Mouse (Mus musculus) left cerebral cortex, postnatal 4 days (tissue): ENCODE measurements around the gene Disp2. TPM values are rescaled to one million over a fixed set of nuclear protein-coding genes. Genes with fewer than 3 reads are reported as not detected.

Experiments used
- DNase-seq: peaks from one replicate; pipeline ENCODE4 v3.0.0-alpha.2; 2022
- intact Hi-C: fragments of 180-260 bp; cut with DNase I; formaldehyde crosslinking; loops from one replicate; pipeline ENCODE4 v1.15.1; 2025
- total RNA-seq, 2 experiments: library from RNA; stranded (reverse); gene quantifications; 2 replicates each; pipeline ENCODE4 v1.2.3; 2021

Disp2 gene
- total RNA-seq, 2 experiments from 2014 or later = 109 to 128 TPM

DNA sequence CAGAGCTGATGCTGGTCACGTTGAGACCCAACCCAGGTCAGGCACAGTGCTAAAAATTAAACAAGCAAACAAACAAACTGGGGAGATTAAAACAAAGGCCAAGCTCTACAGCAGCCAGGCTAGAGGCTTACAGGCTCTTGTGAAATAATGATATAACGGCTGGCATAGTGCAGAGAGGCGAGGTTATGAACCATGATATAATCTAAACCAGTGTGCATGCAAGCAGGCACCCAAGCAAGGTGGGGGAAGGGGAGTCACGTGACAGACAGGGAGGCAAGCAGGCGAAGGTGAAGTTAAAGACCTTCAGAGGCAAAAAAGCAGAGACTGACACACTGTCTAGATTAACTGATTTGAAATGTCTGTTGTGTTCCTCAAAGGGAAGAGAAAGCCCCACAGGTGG, 3.6 kb downstream of the Disp2 start:
- intact Hi-C loops = no loop called here
- no peak for DNase-seq

DNA sequence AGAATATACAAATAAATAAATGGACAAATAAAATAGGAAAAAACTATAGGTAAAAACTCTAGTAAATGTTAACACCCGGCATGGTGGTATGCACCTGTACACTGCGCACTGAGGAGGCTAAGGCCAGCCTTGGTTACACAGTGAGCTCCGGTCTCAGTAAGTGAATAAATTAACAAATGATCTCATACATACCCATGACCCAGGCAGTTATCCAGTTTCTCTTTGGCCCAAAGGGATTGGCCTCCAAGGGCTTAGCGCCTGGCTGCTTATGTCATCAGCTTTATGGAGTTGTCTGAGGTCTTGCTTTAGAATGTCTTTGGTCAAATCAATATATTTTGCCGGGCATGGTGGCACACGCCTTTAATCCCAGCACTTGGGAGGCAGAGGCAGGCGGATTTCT, 4.1 kb downstream of the Disp2 start:
- no peak for DNase-seq
- intact Hi-C loops = no loop called here

GRCm38 (mm10) chr2:118786525-118786924, 7.0 kb downstream of the Disp2 start:
- no peak for DNase-seq
- intact Hi-C loops = no loop called here

DNA sequence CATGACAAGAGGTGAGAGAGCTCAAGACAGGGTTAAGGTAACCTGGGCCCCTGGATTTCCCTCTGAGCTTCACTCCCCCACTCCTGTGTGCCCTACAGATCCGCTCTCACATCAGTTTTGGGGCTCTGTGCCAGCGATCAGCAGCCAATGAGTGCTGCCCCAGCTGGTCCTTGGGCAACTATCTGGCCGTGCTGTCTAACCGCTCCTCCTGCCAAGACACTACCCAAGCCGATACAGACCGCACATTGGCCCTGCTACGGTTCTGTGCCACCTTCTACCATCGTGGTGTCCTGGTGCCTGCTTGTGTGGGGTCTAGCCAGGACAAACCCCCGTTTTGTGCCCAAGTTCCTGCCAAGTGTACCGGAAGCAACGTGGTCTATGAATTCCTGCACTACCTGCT, 10.0 kb downstream of the Disp2 start:
- peak; percentile 93 for DNase-seq

DNA sequence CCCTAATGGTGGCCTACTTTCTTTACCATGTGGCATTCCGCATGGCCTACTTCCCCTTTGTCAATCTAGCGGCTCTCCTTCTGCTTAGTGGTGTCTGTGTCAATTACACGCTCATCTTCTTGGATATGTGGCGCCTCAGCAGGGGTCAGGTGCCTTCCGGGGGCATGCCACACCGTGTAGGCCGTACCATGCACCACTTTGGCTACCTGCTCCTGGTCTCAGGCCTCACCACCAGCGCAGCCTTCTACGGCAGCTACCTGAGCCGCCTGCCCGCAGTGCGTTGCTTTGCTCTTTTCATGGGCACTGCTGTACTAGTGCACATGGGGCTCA, 10.7 kb downstream of the Disp2 start:
- no peak for DNase-seq
- intact Hi-C loops = no loop called here

More for the DNA sequence above, 10.0 kb downstream of the Disp2 start:
- intact Hi-C loops = no loop called here

- peak; percentile 92 for DNase-seq
- intact Hi-C loops = no loop called here
Observed at GRCm38 (mm10) chr2:118790551-118791525, 11.3 kb downstream of the Disp2 start.

DNA sequence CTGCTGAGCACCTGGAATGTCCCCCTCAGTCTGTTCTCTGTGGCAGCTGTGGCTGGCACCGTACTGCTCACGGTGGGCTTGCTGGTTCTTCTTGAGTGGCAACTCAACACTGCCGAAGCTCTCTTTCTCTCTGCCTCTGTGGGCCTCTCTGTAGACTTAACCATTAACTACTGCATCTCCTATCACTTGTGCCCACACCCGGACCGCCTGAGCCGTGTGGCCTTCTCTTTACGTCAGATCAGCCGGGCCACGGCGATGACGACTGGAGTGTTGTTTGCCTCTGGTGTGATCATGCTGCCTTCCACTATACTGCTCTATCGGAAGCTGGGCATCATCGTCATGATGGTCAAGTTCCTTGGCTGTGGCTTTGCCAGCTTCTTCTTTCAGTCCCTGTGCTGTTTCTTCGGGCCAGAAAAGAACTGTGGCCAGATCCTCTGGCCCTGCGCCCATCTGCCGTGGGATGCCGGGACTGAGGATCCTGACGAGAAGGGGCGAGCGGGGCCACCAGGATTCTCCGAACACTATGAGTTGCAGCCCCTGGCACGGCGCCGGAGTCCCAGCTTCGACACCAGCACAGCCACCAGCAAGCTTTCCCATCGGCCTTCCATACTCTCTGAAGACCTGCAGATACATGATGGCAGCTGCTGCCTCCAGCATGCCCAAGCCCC, 12.2 kb downstream of the Disp2 start:
- intact Hi-C loops = no loop called here
- peak; percentile 49 for DNase-seq

GRCm38 (mm10) chr2:118792259-118792613, 12.7 kb downstream of the Disp2 start:
- DNase-seq = no peak
- intact Hi-C loops = no loop called here

DNA sequence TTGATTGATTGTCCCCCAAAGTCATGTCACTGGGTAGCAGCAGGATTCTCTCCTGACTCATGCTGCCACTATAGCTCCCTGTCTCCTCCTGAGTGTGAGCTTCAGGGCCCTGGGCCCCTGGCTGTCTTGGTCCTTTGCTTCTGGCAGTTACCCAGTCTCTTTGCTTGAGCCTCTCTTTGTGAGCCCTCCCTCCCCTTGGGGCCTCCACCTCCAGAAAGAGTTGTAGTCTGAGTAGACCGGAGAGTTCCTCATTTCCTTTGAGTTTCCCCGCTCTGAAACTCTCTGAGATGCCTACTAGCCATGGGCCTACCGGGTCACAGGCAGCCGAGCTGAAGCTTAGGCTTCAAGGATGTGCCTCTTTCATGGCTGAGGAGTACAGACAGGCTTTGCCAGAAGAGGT, 14.1 kb downstream of the Disp2 start:
- intact Hi-C loops = no loop called here

DNA sequence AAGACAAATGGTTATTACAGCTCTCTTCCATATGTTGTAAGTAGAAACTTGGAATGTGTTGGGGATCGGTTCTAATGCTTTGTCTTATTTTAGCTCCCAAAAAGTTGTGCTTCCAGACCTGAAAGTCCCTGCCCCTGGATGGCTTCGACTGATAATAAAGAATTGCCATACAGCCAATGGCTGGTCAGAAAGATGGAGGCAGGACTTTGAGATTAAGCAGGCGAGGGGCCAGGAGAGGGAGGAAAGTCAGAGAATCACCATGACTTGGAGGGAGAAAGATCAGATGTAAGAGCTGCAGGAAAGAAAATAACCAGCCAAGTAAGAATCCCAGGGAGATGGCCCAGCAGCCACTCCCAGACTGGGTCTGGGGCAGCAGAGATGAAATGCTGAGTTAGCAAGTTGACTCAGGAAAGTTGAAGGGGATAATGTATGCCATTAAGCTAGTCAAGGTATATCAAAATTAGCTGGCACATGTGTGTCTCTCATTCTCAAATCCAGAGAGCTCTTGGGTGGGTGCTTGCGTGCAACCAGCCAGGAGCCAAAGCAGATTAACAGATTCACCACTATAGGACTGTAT, 23.1 kb downstream of the Disp2 start:
- DNase-seq = no peak
- intact Hi-C loops = no loop called here

More for the DNA sequence above, 14.1 kb downstream of the Disp2 start:
- DNase-seq = no peak

DNA sequence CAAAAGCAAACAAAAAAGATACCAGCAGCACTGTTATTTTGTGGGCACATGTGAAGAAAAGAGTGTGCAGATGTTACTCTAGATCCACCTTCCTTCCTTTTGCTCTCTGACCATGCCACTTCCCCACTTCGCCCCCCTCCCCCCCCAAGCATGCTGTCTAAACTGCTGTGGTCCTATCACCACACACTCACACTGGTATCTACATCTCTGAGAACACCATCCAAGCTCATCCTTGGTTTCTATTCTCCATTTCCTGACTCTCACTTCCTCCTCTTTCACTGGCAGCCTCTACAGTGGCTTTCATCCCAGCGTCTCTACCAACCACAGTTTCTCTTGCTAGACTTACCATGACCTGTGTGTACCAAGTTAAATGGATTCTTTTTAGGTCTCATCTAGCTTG, 25.0 kb downstream of the Disp2 start:
- no peak for DNase-seq
- intact Hi-C loops = no loop called here

DNA sequence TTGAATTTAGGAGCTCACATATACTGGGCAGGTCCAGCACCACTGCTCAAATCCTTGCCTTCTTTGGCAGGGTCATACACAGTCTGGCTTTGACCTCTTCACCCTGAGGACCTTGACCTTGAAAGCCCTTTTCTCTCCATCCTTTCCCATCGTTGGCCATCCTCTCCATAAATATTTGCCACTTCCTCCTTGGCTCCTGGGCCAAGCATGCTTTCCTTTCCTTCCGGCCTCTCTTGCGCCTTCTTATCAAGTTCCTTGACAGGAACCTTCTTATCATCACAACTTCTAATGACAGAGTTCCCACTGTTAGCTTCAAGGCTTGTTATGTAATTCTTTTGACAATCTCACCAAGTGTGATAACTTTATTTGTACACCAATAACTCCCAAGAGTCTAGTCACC, 25.6 kb downstream of the Disp2 start:
- no peak for DNase-seq
- intact Hi-C loops = no loop called here

GRCm38 (mm10) chr2:118805756-118806155, 26.2 kb downstream of the Disp2 start:
- intact Hi-C loops = no loop called here
- no peak for DNase-seq

DNA sequence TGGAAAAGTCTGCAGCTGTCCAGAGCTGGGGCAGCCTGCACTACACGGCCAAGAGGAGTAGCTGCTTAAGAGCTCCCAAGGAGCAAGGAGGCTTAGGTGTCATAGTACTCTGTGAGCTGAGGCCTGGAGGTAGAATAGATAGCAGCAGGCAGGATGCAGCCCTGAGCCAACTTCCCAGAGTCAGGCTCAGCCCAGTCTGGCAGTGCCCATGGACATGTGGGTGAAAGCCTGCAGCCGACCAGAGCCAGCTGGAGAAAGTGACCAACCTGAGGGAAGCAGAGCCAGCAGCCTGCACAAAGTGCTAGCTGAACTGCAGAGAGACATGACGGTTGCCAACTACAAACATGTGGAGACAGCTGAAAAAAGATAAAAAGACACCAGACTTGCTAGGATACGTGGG, 27.3 kb downstream of the Disp2 start:
- intact Hi-C loops = no loop called here
- peak; percentile 50 for DNase-seq

- DNase-seq = no peak
- intact Hi-C loops = no loop called here
Observed at GRCm38 (mm10) chr2:118810861-118811260, 31.3 kb downstream of the Disp2 start.

GRCm38 (mm10) chr2:118812724-118813123, 33.2 kb downstream of the Disp2 start:
- intact Hi-C loops = no loop called here
- no peak for DNase-seq

DNA sequence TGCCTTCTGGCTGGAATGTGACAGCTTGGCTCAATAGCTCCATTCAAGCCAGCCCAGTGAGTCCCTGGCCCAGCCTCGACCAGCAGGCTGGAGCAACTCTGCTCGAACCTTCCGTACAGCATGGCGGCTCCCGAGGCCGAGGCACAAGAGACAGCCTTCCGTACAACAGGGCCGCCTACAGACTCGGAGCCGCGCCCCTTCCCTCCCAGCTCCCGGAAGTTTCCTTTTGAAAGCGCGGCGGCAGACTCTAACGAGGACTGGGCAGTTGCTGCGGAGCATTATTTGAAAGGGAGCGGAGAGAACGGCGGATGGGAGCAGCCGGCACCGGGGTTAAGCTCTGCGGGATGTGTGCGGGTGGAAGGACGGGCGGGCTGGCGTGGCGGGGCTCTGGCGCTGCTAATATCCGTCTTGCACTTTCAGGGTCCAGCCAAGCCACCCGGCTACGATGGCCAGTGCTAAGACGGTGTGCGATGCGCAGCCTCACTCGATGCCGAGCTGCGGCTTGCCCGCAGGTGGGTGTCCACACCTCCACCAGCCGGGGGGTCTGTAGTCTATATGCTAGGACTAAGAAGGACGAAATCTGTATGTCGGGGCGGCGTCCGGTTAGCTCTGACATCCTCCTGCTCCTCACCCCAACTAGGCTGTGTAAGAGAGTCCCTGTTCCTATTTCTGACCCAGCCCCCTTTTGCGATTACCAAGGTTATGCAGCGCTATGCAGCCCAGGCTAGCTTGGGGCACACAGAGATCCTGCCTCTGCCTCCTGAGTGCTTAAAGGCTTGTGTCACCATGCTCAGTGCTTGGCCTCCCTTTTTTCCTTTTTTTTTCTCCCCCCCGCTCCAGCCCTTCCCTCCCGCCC, 34.7 kb downstream of the Disp2 start, which contains the start of gene Knstrn:
Gene Knstrn, plus strand, starts transcription at position 23 of the 856 bp plus-strand sequence.
- DNase-seq = peak; percentile 93
- intact Hi-C loops = no loop called here

GRCm38 (mm10) chr2:118822800-118823199, 43.3 kb downstream of the Disp2 start:
- no peak for DNase-seq
- intact Hi-C loops = no loop called here

- DNase-seq = no peak
- intact Hi-C loops = no loop called here
Observed at GRCm38 (mm10) chr2:118824396-118824795, 44.9 kb downstream of the Disp2 start.

DNA sequence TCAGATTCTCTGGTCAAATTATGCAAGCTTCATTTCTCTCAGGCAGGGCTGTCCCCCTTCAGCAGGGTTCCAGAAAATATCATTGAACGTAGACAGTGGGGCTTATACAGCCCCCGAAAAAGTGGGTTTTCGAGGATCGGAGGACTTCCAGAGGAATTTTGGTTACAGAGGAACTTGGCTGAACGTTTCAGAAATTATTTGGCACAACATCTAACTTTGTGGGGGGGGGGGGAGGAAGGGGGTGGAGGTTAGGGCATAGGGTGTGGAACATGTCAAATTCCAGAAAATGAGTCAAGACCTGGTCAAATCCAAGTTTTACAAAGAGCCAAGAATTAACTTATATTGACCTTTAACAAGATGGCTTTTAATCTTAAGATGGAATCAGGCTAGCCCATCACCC, 49.6 kb downstream of the Disp2 start:
- DNase-seq = no peak
- intact Hi-C loops = no loop called here

DNA sequence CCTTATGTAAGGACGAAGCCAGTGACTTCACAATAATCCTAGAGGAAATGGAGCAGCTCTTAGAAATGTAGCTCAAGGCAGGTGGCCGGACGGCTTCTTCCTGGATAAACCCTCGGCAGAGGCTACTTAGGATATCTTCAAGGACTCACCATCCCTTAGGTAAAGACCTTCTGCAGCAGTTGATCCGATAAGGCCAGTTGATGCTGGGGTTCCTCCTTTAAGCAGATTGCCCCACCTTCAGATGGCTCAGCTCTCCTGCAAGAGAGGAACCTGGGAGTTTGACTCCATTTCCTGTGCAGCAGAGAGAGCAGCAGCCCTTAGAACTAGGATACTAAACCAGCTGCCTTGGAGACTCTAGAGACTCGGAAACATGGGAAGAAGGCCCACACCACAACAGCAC, 54.5 kb downstream of the Disp2 start:
- intact Hi-C loops = no loop called here
- DNase-seq = no peak
